Mouse (Mus musculus) G1E (cell line): ENCODE data around the gene Tulp2.

ENCODE experiments used
- CTCF ChIP-seq: IDR thresholded peaks from 2 replicates; pipeline ENCODE4 v1.5.1; 2012; ENCODE audit warnings: low read depth, low read length, inconsistent platforms, mixed read lengths
- GATA1 ChIP-seq: IDR thresholded peaks from 2 replicates; pipeline ENCODE4 v1.6.1; 2012; ENCODE audit warnings: borderline replicate concordance, low read length, inconsistent platforms, mixed read lengths
- POLR2AphosphoS5 ChIP-seq: IDR thresholded peaks from 2 replicates; pipeline ENCODE4 v1.6.1; 2012; ENCODE audit warnings: low read depth, low read length, inconsistent platforms; ENCODE audit not compliant: insufficient replicate concordance

- TF ChIP-seq CTCF (no peak), POLR2AphosphoS5 (no peak), GATA1 (no peak)
Measured at GRCm38 (mm10) chr7:45494548-45494947, 12.9 kb downstream of the Tulp2 start.
